23 mouse cellular contexts compared by ENCODE assay signal in genomic region chr9:98346240-98346639, GRCm38 (mm10). TPM values are rescaled to one million over a fixed set of nuclear protein-coding genes. Genes with fewer than 3 reads are reported as not detected.
DNase-seq lines count a peak whose midpoint lies in the region; ATAC-seq and TF ChIP-seq lines count a peak whose summit lies in the region.
"Had no signal": no experiment of that assay in that cellular context is flagged by ENCODE, and none has a peak within 500 bp of the region (broad histone marks: within the 10 kb centered on the region; RNA-seq: fewer than 3 reads in every experiment).

No protein-coding gene starts in this region.

- no peak overlapping the region for H3K4me2 ChIP-seq in myocyte (ENCODE audit: low read depth)
- H3K4me2 ChIP-seq in midbrain, postnatal 0 days (ENCODE audit: low read depth, low read length, poor library complexity, severe bottlenecking) = no peak overlapping the region
- H3K4me2 ChIP-seq: embryonic facial prominence, embryonic 13.5 days; embryonic facial prominence, embryonic 15.5 days; forebrain, embryonic 13.5 days; forebrain, embryonic 15.5 days had no signal

- no peaks in the 10 kb centered on the region for H3K9me3 ChIP-seq in midbrain, postnatal 0 days (ENCODE audit: low read length)
- H3K9me3 ChIP-seq: embryonic facial prominence, embryonic 13.5 days; embryonic facial prominence, embryonic 15.5 days; forebrain, embryonic 13.5 days; forebrain, embryonic 15.5 days had no signal

- H3K4me3 ChIP-seq in C2C12 (ENCODE audit: insufficient read depth, poor library complexity, severe bottlenecking) = no peak overlapping the region
- no peak overlapping the region for H3K4me3 ChIP-seq in myocyte
- H3K4me3 ChIP-seq in midbrain, postnatal 0 days (ENCODE audit: low read depth, low read length) = no peak overlapping the region
- H3K4me3 ChIP-seq: embryonic facial prominence, embryonic 13.5 days; embryonic facial prominence, embryonic 15.5 days; erythroblast, embryonic 14.5 days; forebrain, embryonic 13.5 days; forebrain, embryonic 15.5 days had no signal

- no peak for TF ChIP-seq POLR2A in myocyte (IDR thresholded peaks at IDR 0.05; ENCODE audit: insufficient read length, low read depth)

- TF ChIP-seq CTCF in C2C12 (IDR thresholded peaks at IDR 0.05; ENCODE audit: control insufficient read depth, insufficient read depth, insufficient read length) = no peak
- no peak for TF ChIP-seq CTCF in midbrain, postnatal 0 days (IDR thresholded peaks at IDR 0.05)

- H3K79me2 ChIP-seq in C2C12 (ENCODE audit: control insufficient read depth, insufficient read depth) (no peaks in the 10 kb centered on the region), myocyte (ENCODE audit: control insufficient read depth, insufficient read depth) (no peaks in the 10 kb centered on the region)

- no peak overlapping the region for H3K27ac ChIP-seq in midbrain, postnatal 0 days (ENCODE audit: low read depth, low read length)
- H3K27ac ChIP-seq: embryonic facial prominence, embryonic 13.5 days; embryonic facial prominence, embryonic 15.5 days; forebrain, embryonic 13.5 days; forebrain, embryonic 15.5 days had no signal

- H3K36me3 ChIP-seq in C2C12 (ENCODE audit: control insufficient read depth, insufficient read depth) (no peaks in the 10 kb centered on the region), myocyte (ENCODE audit: control insufficient read depth, insufficient read depth) (no peaks in the 10 kb centered on the region)
- H3K36me3 ChIP-seq in midbrain, postnatal 0 days (ENCODE audit: insufficient read depth, low read length) = no peaks in the 10 kb centered on the region
- H3K36me3 ChIP-seq: embryonic facial prominence, embryonic 13.5 days; embryonic facial prominence, embryonic 15.5 days; forebrain, embryonic 15.5 days had no signal

- WGBS in midbrain, postnatal 0 days = 65% methylated on average over 4 of the region's 4 CpGs

- H3K27me3 ChIP-seq in C2C12 (ENCODE audit: control insufficient read depth, insufficient read depth, insufficient read length) (no peaks in the 10 kb centered on the region), myocyte (ENCODE audit: control insufficient read depth, insufficient read depth, insufficient read length) (no peaks in the 10 kb centered on the region)
- no peaks in the 10 kb centered on the region for H3K27me3 ChIP-seq in midbrain, postnatal 0 days (ENCODE audit: insufficient read depth, low read length)
- H3K27me3 ChIP-seq: embryonic facial prominence, embryonic 15.5 days; forebrain, embryonic 13.5 days; forebrain, embryonic 15.5 days; Patski had no signal

- DNase-seq in lung, postnatal 36 days = peak; percentile 2
- no peak for DNase-seq in lung, postnatal 14 days
- peak; percentile 34 for DNase-seq in 3T3-L1 (ENCODE audit: low read depth, low spot score)
- no peak for DNase-seq in embryo, embryonic 11 days
- no peak for DNase-seq in midbrain, postnatal 0 days (ENCODE audit: low spot score)
- DNase-seq: adrenal gland, adult 8-10 months; adrenal gland, postnatal 14 days; adrenal gland, postnatal 36 days; B cell, adult 2 months; cerebellum, adult 11-12 months; cerebellum, adult 2 months; cerebellum, adult 9-10 months; cerebellum, postnatal 25 days; forebrain, postnatal 0 days had no signal

- ATAC-seq in midbrain, postnatal 0 days (ENCODE audit: low FRiP score) = no peak
- ATAC-seq: activated CD4-positive, CD25-positive, alpha-beta regulatory T cell, adult 4 months; forebrain, embryonic 13.5 days; forebrain, embryonic 15.5 days; forebrain, postnatal 0 days; Patski had no signal

- H3ac ChIP-seq in C2C12 (ENCODE audit: control insufficient read depth, insufficient read length, low read depth) (no peak overlapping the region), myocyte (ENCODE audit: control insufficient read depth, insufficient read length) (no peak overlapping the region)

- H3K79me3 ChIP-seq in C2C12 (ENCODE audit: low read depth) = no peaks in the 10 kb centered on the region

- peaks cover 5% of the 10 kb centered on the region; the same call in 1 of the 2 replicates for H3K4me1 ChIP-seq in midbrain, postnatal 0 days (ENCODE audit: insufficient read depth, low read length)

- H3K9ac ChIP-seq in midbrain, postnatal 0 days (replicated peaks; ENCODE audit: low read length, poor library complexity, severe bottlenecking) = no peak overlapping the region
- H3K9ac ChIP-seq: embryonic facial prominence, embryonic 13.5 days; embryonic facial prominence, embryonic 15.5 days; forebrain, embryonic 13.5 days; forebrain, embryonic 15.5 days; forebrain, postnatal 0 days had no signal

TF ChIP-seq in C2C12, 6 proteins besides CTCF, POLR2A, EP300 and RAD21:
- peak; percentile 96 for TF ChIP-seq CEBPB (IDR thresholded peaks at IDR 0.05; ENCODE audit: low read depth)
- no peak for TF ChIP-seq USF1 (IDR thresholded peaks at IDR 0.05; ENCODE audit: low read depth)

TF ChIP-seq in myocyte, 11 proteins besides CTCF, POLR2A, EP300 and RAD21:
- TF ChIP-seq CEBPB (IDR thresholded peaks at IDR 0.05; ENCODE audit: insufficient read depth, poor library complexity, severe bottlenecking) (peak; percentile 99), REST (IDR thresholded peaks at IDR 0.05; ENCODE audit: insufficient read depth, insufficient read length) (no peak)

RNA-seq across cellular contexts. Expression of gene Nmnat3, which starts 59.0 kb away (rescaled TPM):
- polyA plus RNA-seq in C2C12 (2012; fragmentation: generic; extraction: Trizol) = 0.34 TPM
- 1.3 TPM for polyA plus RNA-seq in myocyte (2012; fragmentation: generic; extraction: Trizol)
- 0.88 and 1.6 TPM in 2 replicates for total RNA-seq in midbrain, postnatal 0 days (2014; rRNA removed)
- polyA plus RNA-seq in midbrain, postnatal 0 days (2015; fragmentation: Nextera tagmentation; extraction: Ambion mirVana) = 1.0 and 1.5 TPM in 2 replicates

Comparison
In these comparisons a context has a peak if more than half of its experiments do, and no peak if none do; other contexts are left out.
1. DNase-seq: peak in lung, postnatal 36 days (single experiment) and 3T3-L1 (single experiment); none in lung, postnatal 14 days (single experiment), embryo, embryonic 11 days (single experiment) and midbrain, postnatal 0 days (single experiment).